Mouse (Mus musculus) liver, embryonic 13.5 days (tissue): Measurements from ENCODE around the gene Cpvl. TPM values are rescaled to one million over a fixed set of nuclear protein-coding genes. Genes with fewer than 3 reads are reported as not detected.

Source experiments
- ATAC-seq: fragments of 200-750 bp; cut with Nextera tagmentation; 2 replicates; pipeline ENCODE4 v1.8.0; 2017; ENCODE audit warnings: low read depth, mild to moderate bottlenecking, moderate number of reproducible peaks, moderate library complexity
- DNase-seq: peaks from one replicate; pipeline ENCODE4 v3.0.0; 2022
- H3K27ac ChIP-seq: fragments of 300-500 bp; sonication (generic); 2 replicates; pipeline ENCODE4 v1.5.1; 2015; ENCODE audit warnings: moderate library complexity, mild to moderate bottlenecking, inconsistent platforms
- H3K27me3 ChIP-seq: fragments of 300-500 bp; sonication (generic); 2 replicates; pipeline ENCODE4 v1.6.1; 2015; ENCODE audit warnings: mild to moderate bottlenecking, inconsistent platforms
- H3K36me3 ChIP-seq: fragments of 300-500 bp; sonication (generic); 2 replicates; pipeline ENCODE4 v1.6.1; 2015; ENCODE audit warnings: mild to moderate bottlenecking, inconsistent platforms
- H3K4me1 ChIP-seq: fragments of 300-500 bp; sonication (generic); replicated peaks from 2 replicates; pipeline ENCODE4 v1.6.1; 2015; ENCODE audit warnings: inconsistent platforms
- H3K4me2 ChIP-seq: fragments of 300-500 bp; sonication (generic); 2 replicates; pipeline ENCODE4 v1.6.1; 2015; ENCODE audit warnings: inconsistent platforms, mild to moderate bottlenecking, moderate library complexity
- H3K4me3 ChIP-seq: fragments of 300-500 bp; sonication (generic); replicated peaks from 2 replicates; pipeline ENCODE4 v1.5.1; 2015; ENCODE audit warnings: mild to moderate bottlenecking, inconsistent platforms
- H3K9ac ChIP-seq: fragments of 300-500 bp; sonication (generic); 2 replicates; pipeline ENCODE4 v1.6.1; 2015; ENCODE audit warnings: mild to moderate bottlenecking, inconsistent platforms
- H3K9me3 ChIP-seq: fragments of 300-500 bp; sonication (generic); replicated peaks from 2 replicates; pipeline ENCODE4 v1.6.1; 2016; ENCODE audit warnings: inconsistent platforms
- WGBS: fragments of 180-500 bp; shearing (Covaris S2); methylation state at CpG from one replicate; pipeline ENCODE4 v1.1.7; 2015; ENCODE audit not compliant: insufficient replicate concordance; 5-methylcytosine and 5-hydroxymethylcytosine counted together
- polyA plus RNA-seq: library from polyadenylated mRNA; unstranded; fragments of >200 nt; fragmentation: Nextera tagmentation; extraction: Ambion mirVana; gene quantifications from 2 replicates; pipeline ENCODE4 v1.2.1, GENCODE M21; 2015

The Cpvl gene
- polyA plus RNA-seq: not detected in 2 replicates

GRCm38 (mm10) chr6:53978571-53978970, at the start of gene Cpvl:
Gene Cpvl, minus strand, starts transcription at chr6:53978671.
- Histone ChIP-seq H3K27me3 (no peaks in the 10 kb centered on the region), H3K4me1 (peaks cover 36% of the 10 kb centered on the region), H3K4me3 (no peak within 1 kb of the TSS), H3K9me3 (no peaks in the 10 kb centered on the region), H3K36me3 (no peaks in the 10 kb centered on the region), H3K27ac (no peak within 1 kb of the TSS), H3K4me2 (no peak within 1 kb of the TSS), H3K9ac (no peak within 1 kb of the TSS)
- 74% methylated on average over 5 of the region's 5 CpGs for WGBS
- no peak for DNase-seq
- no peak for ATAC-seq

DNA sequence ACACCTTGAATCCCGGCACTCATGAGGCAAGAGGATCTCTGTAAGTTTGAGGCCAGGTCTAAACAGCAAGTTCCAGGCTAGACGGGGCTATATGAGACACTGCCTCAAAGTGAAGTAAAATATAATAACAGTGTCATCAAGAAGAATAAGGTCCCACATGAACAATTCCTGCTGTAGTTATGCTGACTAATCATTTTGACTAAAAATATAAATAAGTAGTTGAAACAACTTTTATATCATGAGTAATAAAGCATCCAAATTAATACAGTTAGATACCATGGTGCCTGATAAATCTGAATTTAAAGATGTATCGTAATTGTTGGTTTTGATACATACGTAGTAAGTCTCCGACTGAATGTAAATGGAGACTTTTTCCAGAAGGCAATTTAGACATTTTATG, 45.4 kb upstream of the Cpvl start:
- ATAC-seq (no peak), DNase-seq (no peak)
- Histone ChIP-seq H3K27me3 (no peaks in the 10 kb centered on the region), H3K4me3 (no peak overlapping the region), H3K36me3 (no peaks in the 10 kb centered on the region), H3K4me2 (no peak overlapping the region), H3K9me3 (no peaks in the 10 kb centered on the region), H3K27ac (no peak overlapping the region), H3K9ac (no peak overlapping the region), H3K4me1 (0 out of 2 replicates have a peak, but pooled peaks cover 3% of the 10 kb centered on the region)
- 80% methylated on average over 5 of the region's 5 CpGs for WGBS

DNA sequence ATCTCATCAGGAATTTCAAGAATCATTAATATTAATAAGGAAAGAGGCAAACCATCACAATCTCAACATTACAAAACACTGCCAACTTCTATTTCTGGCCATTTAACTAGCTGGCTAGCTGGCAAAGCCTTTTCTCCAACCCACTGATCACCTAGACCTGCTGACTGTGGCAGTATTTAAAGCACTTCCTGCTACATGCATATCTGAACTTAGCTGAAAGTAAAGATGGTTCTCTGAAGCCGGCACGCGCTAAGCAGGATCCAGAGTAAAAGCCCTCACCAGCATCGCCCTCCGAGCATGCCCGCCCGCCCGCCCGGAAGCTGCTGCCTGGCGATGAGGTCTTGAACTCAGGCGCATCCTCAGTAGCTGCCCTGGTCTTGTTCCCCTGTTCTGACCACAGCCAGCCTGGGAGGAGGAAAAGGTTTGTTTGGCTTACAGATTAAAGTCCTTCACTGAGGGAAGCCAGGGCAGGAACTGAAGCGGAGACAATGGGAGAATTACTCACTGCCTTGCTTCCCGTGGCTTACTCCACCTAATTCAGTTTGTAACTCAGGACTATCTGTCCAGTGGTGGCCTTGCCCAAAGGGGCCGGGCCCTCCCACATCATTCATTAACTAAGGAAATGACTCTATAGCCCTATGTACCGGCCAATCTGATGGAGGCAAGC, 42.8 kb upstream of the Cpvl start:
- ATAC-seq (peak; percentile 34; the same call in 1 of the 2 replicates), DNase-seq (no peak)
- WGBS: 12% methylated on average over 15 of the region's 15 CpGs
- H3K4me2 ChIP-seq: no peak overlapping the region; the same call in 1 of the 2 replicates
- no peaks in the 10 kb centered on the region for H3K9me3 ChIP-seq
- no peak overlapping the region for H3K27ac ChIP-seq
- H3K9ac ChIP-seq: no peak overlapping the region
- no peaks in the 10 kb centered on the region for H3K27me3 ChIP-seq
- 0 out of 2 replicates have a peak, but pooled peaks cover 3% of the 10 kb centered on the region for H3K4me1 ChIP-seq
- no peak overlapping the region for H3K4me3 ChIP-seq
- no peaks in the 10 kb centered on the region for H3K36me3 ChIP-seq

DNA sequence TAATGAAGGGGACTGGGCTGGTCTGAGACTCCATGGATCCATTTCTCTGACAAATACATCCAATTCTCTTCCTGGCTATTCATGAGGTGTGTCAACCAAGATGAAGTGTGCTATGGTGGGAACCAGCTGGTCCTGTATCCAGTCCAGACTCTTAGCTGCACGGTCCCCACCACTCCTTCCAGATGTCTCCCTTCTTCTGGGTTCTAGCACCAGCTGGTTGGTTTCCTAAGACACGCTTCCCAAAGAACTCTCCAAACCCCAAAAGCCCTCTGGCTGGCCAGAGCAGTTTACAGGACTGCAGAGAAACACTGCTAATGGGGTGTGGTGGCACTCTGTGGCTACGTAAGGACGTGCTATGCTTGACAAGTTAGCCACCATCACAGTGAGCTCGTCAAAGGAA, 40.4 kb upstream of the Cpvl start:
- H3K4me1 ChIP-seq: 0 out of 2 replicates have a peak, but pooled peaks cover 3% of the 10 kb centered on the region
- ATAC-seq (no peak), DNase-seq (no peak)
- no peak overlapping the region for H3K27ac ChIP-seq
- H3K9me3 ChIP-seq: no peaks in the 10 kb centered on the region
- H3K4me2 ChIP-seq: no peak overlapping the region
- no peak overlapping the region for H3K9ac ChIP-seq
- no peaks in the 10 kb centered on the region for H3K36me3 ChIP-seq
- WGBS: 52% methylated on average over 5 of the region's 5 CpGs
- H3K4me3 ChIP-seq: no peak overlapping the region
- no peaks in the 10 kb centered on the region for H3K27me3 ChIP-seq

- Histone ChIP-seq H3K4me1 (0 out of 2 replicates have a peak, but pooled peaks cover 3% of the 10 kb centered on the region), H3K4me2 (no peak overlapping the region), H3K9ac (no peak overlapping the region), H3K9me3 (no peaks in the 10 kb centered on the region), H3K27ac (no peak overlapping the region), H3K36me3 (no peaks in the 10 kb centered on the region), H3K4me3 (no peak overlapping the region), H3K27me3 (no peaks in the 10 kb centered on the region)
- no peak for DNase-seq
- ATAC-seq: no peak
- WGBS: 32% methylated on average over 2 of the region's 2 CpGs
Measured at GRCm38 (mm10) chr6:54018038-54018437, 39.6 kb upstream of the Cpvl start.

- ATAC-seq: no peak
- Histone ChIP-seq H3K36me3 (no peaks in the 10 kb centered on the region), H3K4me3 (no peak overlapping the region), H3K9ac (no peak overlapping the region), H3K4me1 (no peaks in the 10 kb centered on the region), H3K4me2 (no peak overlapping the region), H3K27me3 (no peaks in the 10 kb centered on the region), H3K27ac (no peak overlapping the region), H3K9me3 (no peaks in the 10 kb centered on the region)
- whole genome bisulfite sequencing: 78% methylated on average over 1 of the region's 1 CpGs
- DNase-seq: no peak
Measured at GRCm38 (mm10) chr6:54012163-54012562, 33.7 kb upstream of the Cpvl start.

GRCm38 (mm10) chr6:54010362-54010761, 31.9 kb upstream of the Cpvl start:
- Histone ChIP-seq H3K36me3 (no peaks in the 10 kb centered on the region), H3K27me3 (no peaks in the 10 kb centered on the region), H3K27ac (no peak overlapping the region), H3K4me2 (no peak overlapping the region), H3K9me3 (no peaks in the 10 kb centered on the region), H3K4me3 (no peak overlapping the region), H3K4me1 (no peaks in the 10 kb centered on the region), H3K9ac (no peak overlapping the region)
- DNase-seq (no peak), ATAC-seq (no peak)
- 65% methylated on average over 9 of the region's 9 CpGs for WGBS

DNA sequence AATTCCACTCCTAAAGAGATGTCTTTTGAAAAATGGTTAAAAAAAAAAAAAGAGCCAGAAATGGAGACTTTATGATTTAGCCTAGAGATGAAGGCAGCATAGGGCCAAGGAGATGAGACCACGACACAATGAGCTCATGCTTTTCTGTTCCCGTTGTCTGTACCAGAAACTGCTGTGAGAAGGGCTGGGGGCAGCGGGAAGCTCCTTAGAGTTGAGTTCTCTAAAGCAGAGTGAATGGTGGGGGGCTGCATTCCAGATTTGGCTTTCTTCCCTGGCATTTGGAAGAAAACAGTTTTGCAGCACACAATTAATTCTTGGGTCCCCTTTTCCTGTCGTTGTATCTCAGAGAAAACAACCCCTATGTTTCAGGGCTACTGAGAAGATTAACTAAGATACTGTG, 30.8 kb upstream of the Cpvl start:
- ATAC-seq (no peak), DNase-seq (no peak)
- Histone ChIP-seq H3K9me3 (no peaks in the 10 kb centered on the region), H3K36me3 (no peaks in the 10 kb centered on the region), H3K27ac (no peak overlapping the region), H3K4me2 (no peak overlapping the region), H3K27me3 (no peaks in the 10 kb centered on the region), H3K4me3 (no peak overlapping the region), H3K4me1 (peaks cover 7% of the 10 kb centered on the region), H3K9ac (no peak overlapping the region)
- 46% methylated on average over 4 of the region's 4 CpGs for WGBS

DNA sequence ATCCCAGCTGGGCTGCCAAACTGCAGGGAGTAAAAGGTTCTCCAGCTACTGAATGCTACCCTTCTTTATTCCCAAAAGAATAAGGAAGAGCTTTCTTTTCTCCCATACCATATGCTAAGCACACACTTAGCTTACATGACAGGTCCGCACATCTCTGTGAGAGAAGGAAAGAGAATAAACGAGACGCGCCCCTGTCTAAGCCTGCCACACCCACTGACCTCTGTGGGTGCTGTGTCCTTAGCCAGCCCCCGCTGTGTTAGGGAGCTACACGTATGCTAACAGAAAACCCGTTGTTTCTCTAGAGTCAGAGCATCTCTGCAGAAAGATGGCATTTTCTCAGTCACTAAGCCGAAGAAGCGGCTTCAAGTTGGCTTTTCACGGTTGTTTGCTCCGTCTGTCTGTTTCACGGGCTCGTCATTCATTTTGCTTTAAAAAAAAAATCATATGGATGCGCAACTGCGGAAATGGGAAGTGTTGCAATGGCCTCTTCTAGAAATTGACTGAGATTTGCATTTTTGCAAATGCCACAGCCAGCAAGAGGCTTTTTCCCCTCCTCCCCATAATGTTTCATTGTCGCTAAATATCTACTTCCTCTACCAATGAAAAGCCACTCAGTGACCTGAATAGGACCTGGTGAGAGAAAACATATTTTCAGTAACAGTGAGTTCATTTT, 30.1 kb upstream of the Cpvl start:
- Histone ChIP-seq H3K36me3 (no peaks in the 10 kb centered on the region), H3K9ac (no peak overlapping the region), H3K27ac (no peak overlapping the region), H3K9me3 (no peaks in the 10 kb centered on the region), H3K4me3 (no peak overlapping the region), H3K4me2 (no peak overlapping the region), H3K4me1 (peaks cover 7% of the 10 kb centered on the region), H3K27me3 (no peaks in the 10 kb centered on the region)
- ATAC-seq (no peak), DNase-seq (no peak)
- WGBS: 74% methylated on average over 16 of the region's 16 CpGs

- no peaks in the 10 kb centered on the region for H3K9me3 ChIP-seq
- ATAC-seq (no peak), DNase-seq (no peak)
- WGBS: 50% methylated on average over 4 of the region's 4 CpGs
- no peak overlapping the region for H3K4me3 ChIP-seq
- H3K4me2 ChIP-seq: no peak overlapping the region
- H3K36me3 ChIP-seq: no peaks in the 10 kb centered on the region
- H3K9ac ChIP-seq: no peak overlapping the region
- H3K4me1 ChIP-seq: peaks cover 7% of the 10 kb centered on the region
- no peaks in the 10 kb centered on the region for H3K27me3 ChIP-seq
- no peak overlapping the region for H3K27ac ChIP-seq
Measured at GRCm38 (mm10) chr6:54005302-54005701, 26.8 kb upstream of the Cpvl start.

DNA sequence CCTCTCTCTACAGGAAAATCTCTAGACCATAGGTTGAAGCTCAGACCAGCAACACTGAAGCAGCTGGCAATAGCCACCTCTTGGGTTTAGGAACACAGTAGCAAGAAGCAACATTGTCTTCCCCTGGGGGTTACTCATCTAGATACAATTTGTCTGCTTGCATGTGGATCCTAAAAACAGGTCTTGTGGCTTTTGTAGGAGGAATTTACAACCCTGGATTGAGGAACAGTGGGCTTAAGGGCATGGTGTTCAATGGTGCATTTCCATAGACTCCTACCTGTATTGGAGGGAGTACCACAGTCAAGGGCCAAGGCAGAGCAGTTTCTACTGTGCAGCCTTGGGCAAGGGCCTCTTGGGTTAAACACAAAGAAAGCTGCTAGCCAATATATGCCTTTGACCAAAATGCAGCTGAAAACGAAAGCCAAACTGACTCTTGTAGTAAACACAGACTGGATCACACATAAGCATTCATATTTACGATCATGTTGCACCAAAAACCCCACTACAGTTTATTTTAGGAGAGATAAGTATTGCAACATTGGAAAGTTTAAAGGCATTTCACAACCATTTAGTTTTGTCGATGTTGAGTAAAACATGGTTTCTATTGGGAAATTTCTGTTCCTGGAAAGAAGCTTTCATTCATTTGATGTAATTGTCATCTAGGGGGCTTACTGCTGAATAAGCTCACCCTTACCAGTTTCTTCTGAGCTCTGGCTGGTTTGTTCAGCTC, 17.9 kb upstream of the Cpvl start:
- no peaks in the 10 kb centered on the region for H3K36me3 ChIP-seq
- H3K4me1 ChIP-seq: no peaks in the 10 kb centered on the region
- no peak overlapping the region for H3K4me2 ChIP-seq
- DNase-seq (no peak), ATAC-seq (no peak)
- no peak overlapping the region for H3K27ac ChIP-seq
- H3K9ac ChIP-seq: no peak overlapping the region
- H3K9me3 ChIP-seq: no peaks in the 10 kb centered on the region
- H3K4me3 ChIP-seq: no peak overlapping the region
- 65% methylated on average over 3 of the region's 3 CpGs for WGBS
- no peaks in the 10 kb centered on the region for H3K27me3 ChIP-seq
